Mouse (Mus musculus): ENCODE measurements around the gene Nprl3. TPM values are rescaled to one million over a fixed set of nuclear protein-coding genes. Genes with fewer than 3 reads are reported as not detected.

The Nprl3 gene
- polyA plus RNA-seq, 1 experiment from 2014 or later: 28.1 TPM

DNA sequence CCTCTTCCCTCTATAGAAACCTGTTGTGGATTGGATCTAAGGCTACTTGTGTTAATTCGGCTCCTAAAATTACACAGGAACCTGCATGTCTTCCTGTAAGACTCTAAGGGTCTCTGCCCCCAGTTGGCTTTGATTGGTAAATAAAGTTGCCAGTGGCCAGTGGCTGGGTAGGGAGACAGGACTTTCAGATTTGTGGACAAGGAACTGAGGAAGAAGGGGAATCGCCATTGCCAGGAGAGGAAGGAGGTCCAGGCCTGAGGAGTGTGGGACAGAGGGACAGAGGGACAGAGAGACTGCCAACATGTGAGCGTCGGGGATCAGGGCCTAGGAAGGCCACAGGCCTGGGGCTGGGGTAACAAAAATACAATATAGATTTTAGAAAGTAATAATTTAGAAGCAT, 86.3 kb downstream of the Nprl3 start:
- no peak overlapping the region for H3K27ac ChIP-seq (ENCODE audit: low read depth, low read length)
- ATAC-seq (no peak), DNase-seq (ENCODE audit: low spot score) (no peak)
- no peaks in the 10 kb centered on the region for H3K27me3 ChIP-seq (replicated peaks; ENCODE audit: control insufficient read depth, insufficient read depth, low read length)
- 83% methylated on average over 4 of the region's 4 CpGs for WGBS
- no peak overlapping the region for H3K4me2 ChIP-seq (ENCODE audit: low read length)
- H3K9me3 ChIP-seq (replicated peaks; ENCODE audit: control insufficient read depth, low read length): no peaks in the 10 kb centered on the region
- no peak overlapping the region for H3K4me3 ChIP-seq (ENCODE audit: low read depth, low read length)
- H3K4me1 ChIP-seq (ENCODE audit: control insufficient read depth, insufficient read depth, low read length): no peaks in the 10 kb centered on the region
- H3K36me3 ChIP-seq (ENCODE audit: control insufficient read depth, insufficient read depth, low read length): no peaks in the 10 kb centered on the region
- H3K9ac ChIP-seq (ENCODE audit: low read length): no peak overlapping the region

DNA sequence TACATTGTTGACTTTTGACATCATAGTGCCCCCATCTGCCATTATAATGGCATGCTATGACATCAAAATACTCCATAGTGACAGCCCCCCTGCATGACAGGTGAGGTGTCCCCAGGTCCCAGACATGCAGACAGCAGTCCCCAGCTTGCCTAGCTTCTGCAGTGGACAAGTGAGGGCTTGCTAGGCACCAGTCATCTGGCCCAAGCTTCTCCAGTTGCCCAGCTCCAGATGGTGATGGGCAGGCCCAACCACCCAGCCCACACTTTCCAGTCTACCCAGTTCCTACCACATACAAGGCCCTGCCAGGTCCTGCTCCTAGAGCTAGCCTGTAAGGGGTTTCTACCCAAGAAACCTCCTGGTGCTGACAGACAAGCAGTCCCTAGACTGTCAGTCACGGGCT, 89.0 kb downstream of the Nprl3 start:
- Histone ChIP-seq H3K4me2 (ENCODE audit: low read length) (no peak overlapping the region), H3K27me3 (replicated peaks; ENCODE audit: control insufficient read depth, insufficient read depth, low read length) (no peaks in the 10 kb centered on the region), H3K4me3 (ENCODE audit: low read depth, low read length) (no peak overlapping the region), H3K9me3 (replicated peaks; ENCODE audit: control insufficient read depth, low read length) (no peaks in the 10 kb centered on the region), H3K9ac (ENCODE audit: low read length) (no peak overlapping the region), H3K36me3 (ENCODE audit: control insufficient read depth, insufficient read depth, low read length) (no peaks in the 10 kb centered on the region), H3K4me1 (ENCODE audit: control insufficient read depth, insufficient read depth, low read length) (no peaks in the 10 kb centered on the region), H3K27ac (ENCODE audit: low read depth, low read length) (no peak overlapping the region)
- DNase-seq (ENCODE audit: low spot score) (no peak), ATAC-seq (no peak)
- WGBS: 79% methylated on average over 1 of the region's 1 CpGs

Other genes with a start within 250 kb of the Nprl3 start
- gene Il9r, start 67.4 kb downstream of the Nprl3 start, polyA plus RNA-seq (2014; fragmentation: Nextera tagmentation; extraction: Ambion mirVana): not detected in 2 replicates
- gene Snrnp25, start 62.3 kb downstream of the Nprl3 start, polyA plus RNA-seq (2014; fragmentation: Nextera tagmentation; extraction: Ambion mirVana): 59.8 and 67.0 TPM in 2 replicates
- 9.9 and 13.7 TPM in 2 replicates for gene Rhbdf1, start 45.4 kb downstream of the Nprl3 start, polyA plus RNA-seq (2014; fragmentation: Nextera tagmentation; extraction: Ambion mirVana)
- gene Mpg, start 41.2 kb downstream of the Nprl3 start, polyA plus RNA-seq (2014; fragmentation: Nextera tagmentation; extraction: Ambion mirVana): 31.2 and 32.6 TPM in 2 replicates
- gene Hba-x, start 8.7 kb upstream of the Nprl3 start, polyA plus RNA-seq (2014; fragmentation: Nextera tagmentation; extraction: Ambion mirVana): 33.0 and 82.9 TPM in 2 replicates
- 2,348 and 2,639 TPM in 2 replicates for gene Hba-a1, start 15.8 kb upstream of the Nprl3 start, polyA plus RNA-seq (2014; fragmentation: Nextera tagmentation; extraction: Ambion mirVana)
- gene Hbq1b, start 19.3 kb upstream of the Nprl3 start, polyA plus RNA-seq (2014; fragmentation: Nextera tagmentation; extraction: Ambion mirVana): 1.1 and 1.6 TPM in 2 replicates
- 5,936 and 7,230 TPM in 2 replicates for gene Hba-a2, start 28.8 kb upstream of the Nprl3 start, polyA plus RNA-seq (2014; fragmentation: Nextera tagmentation; extraction: Ambion mirVana)
- gene Hbq1a, start 32.4 kb upstream of the Nprl3 start, polyA plus RNA-seq (2014; fragmentation: Nextera tagmentation; extraction: Ambion mirVana): 0.63 and 0.75 TPM in 2 replicates
- 13.4 and 17.0 TPM in 2 replicates for gene Sh3pxd2b, start 80.1 kb upstream of the Nprl3 start, polyA plus RNA-seq (2014; fragmentation: Nextera tagmentation; extraction: Ambion mirVana)
- 71.7 and 76.2 TPM in 2 replicates for gene Ubtd2, start 187.7 kb upstream of the Nprl3 start, polyA plus RNA-seq (2014; fragmentation: Nextera tagmentation; extraction: Ambion mirVana)

Data from forebrain, embryonic 14.5 days (tissue).